Comparison of ENCODE assay signal across 8 mouse cellular contexts in genomic region chr9:88481791-88482160, GRCm38 (mm10). TPM values are rescaled to one million over a fixed set of nuclear protein-coding genes. Genes with fewer than 3 reads are reported as not detected.
DNase-seq lines count a peak whose midpoint lies in the region; ATAC-seq and TF ChIP-seq lines count a peak whose summit lies in the region.

No protein-coding gene starts in this region.

- H3K9ac ChIP-seq in liver, embryonic 14.5 days (replicated peaks) = peak overlapping the region; percentile 95
- peak overlapping the region; percentile 99 for H3K9ac ChIP-seq in neural tube, embryonic 11.5 days (ENCODE audit: low read length)

- peak overlapping the region; percentile 87 to 94 for H3K4me3 ChIP-seq in liver, embryonic 14.5 days (ENCODE audit: insufficient read depth in 1 of 2, low read depth in 2 of 2, low read length in 2 of 2)
- H3K4me3 ChIP-seq in neural tube, embryonic 11.5 days (ENCODE audit: low read depth, low read length) = peak overlapping the region; percentile 100

- peaks cover 26% of the 10 kb centered on the region for H3K36me3 ChIP-seq in liver, embryonic 14.5 days (replicated peaks; ENCODE audit: control insufficient read depth, insufficient read depth, low read depth)
- H3K36me3 ChIP-seq in neural tube, embryonic 11.5 days (ENCODE audit: control insufficient read depth, insufficient read depth, low read length) = no peaks in the 10 kb centered on the region

- no peaks in the 10 kb centered on the region; the same call in 1 of the 2 replicates for H3K27me3 ChIP-seq in liver, embryonic 14.5 days (ENCODE audit: control insufficient read depth, insufficient read depth, low read length)
- H3K27me3 ChIP-seq in neural tube, embryonic 11.5 days (ENCODE audit: control insufficient read depth, insufficient read depth, low read length) = no peaks in the 10 kb centered on the region

- H3K9me3 ChIP-seq in liver, embryonic 14.5 days (ENCODE audit: control insufficient read depth, low read length) = no peaks in the 10 kb centered on the region
- no peaks in the 10 kb centered on the region for H3K9me3 ChIP-seq in neural tube, embryonic 11.5 days (ENCODE audit: control insufficient read depth, low read length)

- peak overlapping the region; percentile 97 for H3K4me2 ChIP-seq in liver, embryonic 14.5 days (ENCODE audit: low read depth)
- peak overlapping the region; percentile 73 for H3K4me2 ChIP-seq in neural tube, embryonic 11.5 days (ENCODE audit: low read depth)

- WGBS in liver, embryonic 14.5 days (ENCODE audit: insufficient replicate concordance) = 1% methylated on average over 36 of the region's 43 CpGs
- 0% methylated on average over 25 of the region's 43 CpGs for WGBS in neural tube, embryonic 11.5 days

- no peak for TF ChIP-seq CTCF in liver, embryonic 14.5 days (IDR thresholded peaks at IDR 0.05; ENCODE audit: low read depth)

- H3K27ac ChIP-seq in liver, embryonic 14.5 days = peak overlapping the region; percentile 72
- H3K27ac ChIP-seq in neural tube, embryonic 11.5 days (ENCODE audit: low read depth, low read length) = peak overlapping the region; percentile 98

- H3K4me1 ChIP-seq in liver, embryonic 14.5 days (replicated peaks; ENCODE audit: control insufficient read depth in 2 of 2, insufficient read depth in 2 of 2, low read length in 1 of 2) = peaks cover 7 to 9% of the 10 kb centered on the region in 2 experiments
- H3K4me1 ChIP-seq in neural tube, embryonic 11.5 days (ENCODE audit: control insufficient read depth, insufficient read depth, low read length) = peaks cover 3% of the 10 kb centered on the region; the same call in 1 of the 2 replicates

- DNase-seq in gastrocnemius, adult 18-20 months (ENCODE audit: low spot score) = peak; percentile 22
- DNase-seq in gastrocnemius, postnatal 10 days = no peak
- DNase-seq in c-Kit-negative CD71-positive TER-119-positive erythroid progenitor cells, embryonic 14.5 days (ENCODE audit: low read depth, low spot score) = peak; percentile 35
- DNase-seq in gastrocnemius, postnatal 4 days (ENCODE audit: low spot score in 2 of 2) = peak; percentile 35 to 52
- peak; percentile 45 for DNase-seq in kidney, adult 9 months
- DNase-seq in liver, embryonic 14.5 days (ENCODE audit: low read depth in 3 of 3, low spot score in 3 of 3) = no peak
- DNase-seq in neural tube, embryonic 11.5 days (ENCODE audit: low spot score) = peak; percentile 68
- DNase-seq in thymus, postnatal 14 days = peak; percentile 67

- TF ChIP-seq EP300 in liver, embryonic 14.5 days (IDR thresholded peaks at IDR 0.05; ENCODE audit: low read depth) = no peak

- ATAC-seq in liver, embryonic 14.5 days (ENCODE audit: insufficient read depth) = no peak
- ATAC-seq in neural tube, embryonic 11.5 days (ENCODE audit: insufficient read depth, low FRiP score, low TSS enrichment) = peak; percentile 9; the same call in 1 of the 2 replicates

RNA-seq across cellular contexts. Expression of gene Syncrip, which starts 0.6 kb away (rescaled TPM):
- 10 to 100 TPM; 51.4 to 68.7 TPM for total RNA-seq in gastrocnemius, adult 18-20 months (2021)
- total RNA-seq in gastrocnemius, postnatal 10 days (2021) = 10 to 100 TPM; 65.8 to 77.3 TPM
- total RNA-seq in gastrocnemius, postnatal 4 days (2021) = 100 to 1,000 TPM in 1 of 2 experiments, 10 to 100 TPM in 1; 91.0 to 105 TPM
- 10.7 and 24.3 TPM in 2 replicates for polyA plus RNA-seq in liver, embryonic 14.5 days (2012; rRNA removed)
- 47.0 and 53.4 TPM in 2 replicates for polyA plus RNA-seq in liver, embryonic 14.5 days (2014; fragmentation: Nextera tagmentation; extraction: Ambion mirVana)
- polyA plus RNA-seq in neural tube, embryonic 11.5 days (2014; fragmentation: Nextera tagmentation; extraction: Ambion mirVana) = 124 and 132 TPM in 2 replicates

RNA-seq across cellular contexts. Expression of gene Gm20537, which starts 25.4 kb away (rescaled TPM):
- total RNA-seq in gastrocnemius, adult 18-20 months (2021) = not detected
- total RNA-seq in gastrocnemius, postnatal 10 days (2021) = not detected
- 1 to 10 TPM; 1.2 to 1.7 TPM for total RNA-seq in gastrocnemius, postnatal 4 days (2021)
- polyA plus RNA-seq in liver, embryonic 14.5 days (2012; rRNA removed) = 0.06 and 0.57 TPM in 2 replicates
- polyA plus RNA-seq in liver, embryonic 14.5 days (2014; fragmentation: Nextera tagmentation; extraction: Ambion mirVana) = 0.20 TPM in 1 of 2 replicates, not detected in the other
- polyA plus RNA-seq in neural tube, embryonic 11.5 days (2014; fragmentation: Nextera tagmentation; extraction: Ambion mirVana) = 0.46 TPM in 1 of 2 replicates, not detected in the other

RNA-seq across cellular contexts. Expression of gene Snx14, which starts 43.0 kb away (rescaled TPM):
- total RNA-seq in gastrocnemius, adult 18-20 months (2021) = 10 to 100 TPM; 12.8 to 13.6 TPM
- total RNA-seq in gastrocnemius, postnatal 10 days (2021) = 10 to 100 TPM; 17.3 to 19.7 TPM
- total RNA-seq in gastrocnemius, postnatal 4 days (2021) = 10 to 100 TPM; 24.7 to 25.6 TPM
- 4.8 and 8.6 TPM in 2 replicates for polyA plus RNA-seq in liver, embryonic 14.5 days (2012; rRNA removed)
- 9.9 and 10.1 TPM in 2 replicates for polyA plus RNA-seq in liver, embryonic 14.5 days (2014; fragmentation: Nextera tagmentation; extraction: Ambion mirVana)
- 19.3 and 20.7 TPM in 2 replicates for polyA plus RNA-seq in neural tube, embryonic 11.5 days (2014; fragmentation: Nextera tagmentation; extraction: Ambion mirVana)

Comparison
In these comparisons a context has a peak if more than half of its experiments do, and no peak if none do; other contexts are left out.
1. DNase-seq: peak in gastrocnemius, adult 18-20 months (single experiment), c-Kit-negative CD71-positive TER-119-positive erythroid progenitor cells, embryonic 14.5 days (single experiment), gastrocnemius, postnatal 4 days (2 of 2), kidney, adult 9 months (single experiment), neural tube, embryonic 11.5 days (single experiment) and thymus, postnatal 14 days (single experiment); none in gastrocnemius, postnatal 10 days (single experiment) and liver, embryonic 14.5 days (0 of 3).